Mouse (Mus musculus) CH12.LX (cell line): ENCODE data around the gene Oprm1. TPM values are rescaled to one million over a fixed set of nuclear protein-coding genes. Genes with fewer than 3 reads are reported as not detected.

Source experiments
- DNase-seq: peaks from one replicate; pipeline ENCODE4 v3.0.0-alpha.2; 2013; ENCODE audit errors: extremely low read depth
- H3K27ac ChIP-seq: 2 replicates; pipeline ENCODE4 v1.5.1; 2012; ENCODE audit warnings: low read depth, mild to moderate bottlenecking, control low read depth, moderate library complexity; ENCODE audit not compliant: insufficient read depth
- H3K27me3 ChIP-seq: replicated peaks from 2 replicates; pipeline ENCODE3; 2012; ENCODE audit warnings: inconsistent platforms
- H3K36me3 ChIP-seq, 2 experiments: replicated peaks in 1 of 2; 2 replicates each; pipeline versions ENCODE3 to v1.6.1; 2012; ENCODE audit warnings: inconsistent platforms in 1 of 2, low read length in 1 of 2, mild to moderate bottlenecking in 1 of 2, mixed read lengths in 1 of 2, moderate library complexity in 1 of 2; ENCODE audit not compliant: control insufficient read depth in 1 of 2, insufficient read depth in 1 of 2
- H3K4me1 ChIP-seq, 2 experiments: 2 replicates each; pipeline ENCODE4 v1.6.1; 2012; ENCODE audit warnings: inconsistent platforms in 1 of 2, moderate library complexity in 1 of 2; ENCODE audit not compliant: insufficient read depth in 2 of 2, control insufficient read depth in 1 of 2
- H3K4me2 ChIP-seq: 2 replicates; pipeline ENCODE4 v1.6.1; 2012; ENCODE audit warnings: low read depth, mild to moderate bottlenecking, control low read depth; ENCODE audit not compliant: poor library complexity, insufficient read depth, severe bottlenecking
- H3K4me3 ChIP-seq, 3 experiments: fragments of 150-350 bp in 1 of 3; sonication (generic) in 1 of 3; replicated peaks in 1 of 3; 2 replicates each; pipeline versions ENCODE3 to v1.5.1; 2011 to 2012; ENCODE audit warnings: low read depth in 2 of 3, low read length in 2 of 3, mild to moderate bottlenecking in 2 of 3, moderate library complexity in 2 of 3, control low read depth in 1 of 3, improper control_type of control experiment in 1 of 3, inconsistent platforms in 1 of 3, mixed read lengths in 1 of 3; ENCODE audit not compliant: poor library complexity in 1 of 3
- H3K79me2 ChIP-seq: replicated peaks from 2 replicates; pipeline ENCODE4 v1.6.1; 2012; ENCODE audit warnings: mild to moderate bottlenecking, moderate library complexity; ENCODE audit not compliant: control insufficient read depth, poor library complexity, insufficient read depth, severe bottlenecking; ENCODE audit errors: extremely low read depth
- H3K9ac ChIP-seq: 2 replicates; pipeline ENCODE4 v1.6.1; 2012; ENCODE audit warnings: low read depth, mild to moderate bottlenecking, control low read depth, moderate library complexity; ENCODE audit not compliant: insufficient read depth
- H3K9me3 ChIP-seq: replicated peaks from 2 replicates; pipeline ENCODE3; 2012; ENCODE audit warnings: low read length, inconsistent platforms, mixed read lengths
- BHLHE40 ChIP-seq: IDR thresholded peaks from 2 replicates; pipeline ENCODE4 v1.6.1; 2011; ENCODE audit warnings: mild to moderate bottlenecking, low read depth, low read length, improper control_type of control experiment
- CHD2 ChIP-seq: IDR thresholded peaks from 2 replicates; pipeline ENCODE4 v1.6.1; 2011; ENCODE audit warnings: low read length, improper control_type of control experiment
- E2F4 ChIP-seq: IDR thresholded peaks from 2 replicates; pipeline ENCODE4 v1.6.1; 2011; ENCODE audit warnings: low read depth, low read length, improper control_type of control experiment; ENCODE audit not compliant: insufficient replicate concordance
- EP300 ChIP-seq: IDR thresholded peaks from 2 replicates; pipeline ENCODE4 v1.6.1; 2011; ENCODE audit warnings: low read length, improper control_type of control experiment
- ETS1 ChIP-seq: conservative IDR thresholded peaks from 2 replicates; pipeline ENCODE4 v1.6.1; 2012; ENCODE audit warnings: low read depth, mild to moderate bottlenecking, inconsistent platforms, low read length, improper control_type of control experiment, moderate library complexity
- GABPA ChIP-seq: IDR thresholded peaks from 2 replicates; pipeline ENCODE4 v1.6.1; 2012; ENCODE audit warnings: low read depth, low read length, improper control_type of control experiment, inconsistent platforms; ENCODE audit not compliant: insufficient replicate concordance
- IRF4 ChIP-seq: IDR thresholded peaks from 2 replicates; pipeline ENCODE4 v1.6.1; 2014; ENCODE audit warnings: low read depth, mild to moderate bottlenecking, inconsistent platforms, low read length, improper control_type of control experiment
- JUN ChIP-seq: IDR thresholded peaks from 2 replicates; pipeline ENCODE4 v1.6.1; 2011; ENCODE audit warnings: low read depth, mild to moderate bottlenecking, low read length, improper control_type of control experiment, moderate library complexity; ENCODE audit not compliant: insufficient read depth
- JUND ChIP-seq: conservative IDR thresholded peaks from 2 replicates; pipeline ENCODE4 v1.6.1; 2011; ENCODE audit warnings: low read depth, low read length, improper control_type of control experiment
- KAT2A ChIP-seq: IDR thresholded peaks from 2 replicates; pipeline ENCODE4 v1.6.1; 2012; ENCODE audit warnings: low read length, improper control_type of control experiment, inconsistent platforms; ENCODE audit not compliant: insufficient replicate concordance
- MAFK ChIP-seq: IDR thresholded peaks from 2 replicates; pipeline ENCODE4 v1.6.1; 2011; ENCODE audit warnings: low read length, improper control_type of control experiment; ENCODE audit not compliant: insufficient replicate concordance
- MAZ ChIP-seq: IDR thresholded peaks from 2 replicates; pipeline ENCODE4 v1.6.1; 2012; ENCODE audit warnings: low read depth, mild to moderate bottlenecking, inconsistent platforms, low read length, improper control_type of control experiment, moderate library complexity
- NRF1 ChIP-seq: IDR thresholded peaks from 2 replicates; pipeline ENCODE4 v1.6.1; 2014; ENCODE audit warnings: low read depth, mild to moderate bottlenecking, inconsistent platforms, low read length, improper control_type of control experiment, moderate library complexity
- PAX5 ChIP-seq: IDR thresholded peaks from 2 replicates; pipeline ENCODE4 v1.6.1; 2012; ENCODE audit warnings: low read length, inconsistent platforms, mixed read lengths
- SIN3A ChIP-seq: IDR thresholded peaks from 2 replicates; pipeline ENCODE4 v1.6.1; 2012; ENCODE audit warnings: low read length, improper control_type of control experiment, inconsistent platforms
- TCF12 ChIP-seq: IDR thresholded peaks from 2 replicates; pipeline ENCODE4 v1.6.1; 2014; ENCODE audit warnings: low read depth, mild to moderate bottlenecking, inconsistent platforms, low read length, improper control_type of control experiment
- ZC3H11A ChIP-seq: IDR thresholded peaks from 2 replicates; pipeline ENCODE4 v1.6.1; 2012; ENCODE audit warnings: low read depth, mild to moderate bottlenecking, inconsistent platforms, low read length, improper control_type of control experiment
- ZNF384 ChIP-seq: IDR thresholded peaks from 2 replicates; pipeline ENCODE4 v1.6.1; 2012; ENCODE audit warnings: low read depth, low read length, improper control_type of control experiment, inconsistent platforms
- dilution Hi-C: fragments of 300-500 bp; cut with MboI; formaldehyde crosslinking; loops from 2 replicates; pipeline ENCODE4 v1.14.3; 2020; ENCODE audit warnings: low sequenced_read_pairs; ENCODE audit not compliant: extremely low pct_unique_long_range_greater_than_20kb, extremely low pct_ligation_motif_present
- in situ Hi-C: fragments of 300-500 bp; cut with MboI; formaldehyde crosslinking; loops from 3 replicates; pipeline ENCODE4 v1.14.3; 2019; ENCODE audit warnings: low sequenced_read_pairs, low pct_ligation_motif_present, low pct_unique_long_range_greater_than_20kb, mixed read lengths
- polyA plus RNA-seq: library from polyadenylated mRNA; unstranded; fragments of >175 nt; gene quantifications from 2 replicates; pipeline ENCODE4 v1.2.1, GENCODE M21; 2012; ENCODE audit warnings: low read depth; ENCODE audit not compliant: insufficient read length
- total RNA-seq, 2 experiments: library from RNA; depleted of rRNA; stranded (reverse); fragments of 300-350 nt in 1 of 2; fragments of >200 nt in 1 of 2; gene quantifications; 2 replicates each; pipeline ENCODE4 v1.2.3; 2012 to 2014

The Oprm1 gene
- total and polyA plus RNA-seq, 3 experiments = not detected

DNA sequence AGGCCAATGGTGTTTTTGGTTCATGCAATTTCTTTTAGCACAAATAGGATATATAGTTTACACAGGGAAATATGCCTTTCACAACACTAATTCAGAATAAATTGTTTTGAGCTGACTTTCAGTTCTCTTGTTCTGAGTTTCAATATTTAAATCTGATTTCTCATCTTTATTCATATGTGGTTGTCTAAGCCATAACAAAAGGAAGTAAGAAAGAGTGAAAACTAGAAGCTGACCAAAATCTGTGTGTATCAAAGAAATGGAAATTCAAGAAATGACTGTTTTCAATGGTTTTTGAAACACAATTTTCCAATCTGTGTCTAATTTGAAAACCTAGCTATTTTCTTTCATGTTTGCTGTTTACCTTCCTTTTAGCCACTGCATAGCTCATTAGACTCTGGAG, 282.7 kb downstream of the Oprm1 start:
- no peak for TF ChIP-seq E2F4
- TF ChIP-seq BHLHE40 = 0 out of 2 replicates have a peak, but pooled peaks have one; percentile 36
- no peak for TF ChIP-seq TCF12
- TF ChIP-seq KAT2A = no peak
- peak; percentile 42; the same call in 1 of the 2 replicates for TF ChIP-seq ETS1
- peak; percentile 90 for TF ChIP-seq JUN
- TF ChIP-seq IRF4 = peak; percentile 92
- TF ChIP-seq JUND = peak; percentile 95
- peak; percentile 94 for TF ChIP-seq EP300
- TF ChIP-seq MAFK = peak; percentile 82
- Histone ChIP-seq H3K9me3 (no peaks in the 10 kb centered on the region), H3K4me2 (no peak overlapping the region), H3K4me1 (peaks cover 9 to 35% of the 10 kb centered on the region in 2 experiments), H3K9ac (no peak overlapping the region), H3K79me2 (no peaks in the 10 kb centered on the region), H3K27me3 (no peaks in the 10 kb centered on the region), H3K36me3 (no peaks in the 10 kb centered on the region), H3K4me3 (no peak overlapping the region), H3K27ac (no peak overlapping the region)
- in situ Hi-C loops = no loop called here
- DNase-seq = peak; percentile 59
- dilution Hi-C loops = no loop called here

DNA sequence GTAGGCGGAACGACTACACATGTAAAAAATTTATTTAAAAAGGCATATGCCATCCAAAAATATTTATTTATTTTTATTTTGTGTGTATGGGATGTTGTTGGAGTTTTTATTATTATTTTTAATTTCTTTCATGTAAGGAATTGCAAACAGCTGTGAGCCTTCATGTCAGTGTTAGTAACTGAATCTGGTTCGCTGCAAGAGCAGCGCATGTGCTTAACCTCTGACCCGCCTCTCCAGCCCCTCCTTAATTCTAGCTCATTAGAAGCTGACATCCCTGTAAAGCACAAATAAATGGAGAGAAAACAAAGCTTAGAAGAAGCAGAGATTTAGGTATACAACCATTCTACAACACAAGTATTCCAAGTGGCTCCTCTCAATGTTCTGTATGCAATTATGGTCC, 285.6 kb downstream of the Oprm1 start:
- peaks cover 5% of the 10 kb centered on the region for H3K9me3 ChIP-seq
- no peak overlapping the region for H3K4me2 ChIP-seq
- no peak for TF ChIP-seq EP300
- TF ChIP-seq CHD2 = no peak
- TF ChIP-seq ZNF384 = no peak
- no peak for TF ChIP-seq MAZ
- no peak for TF ChIP-seq GABPA
- TF ChIP-seq KAT2A = no peak
- TF ChIP-seq IRF4 = no peak
- no peak for TF ChIP-seq NRF1
- no peak for TF ChIP-seq SIN3A
- TF ChIP-seq JUN = no peak
- no peak for TF ChIP-seq ZC3H11A
- TF ChIP-seq JUND = no peak
- TF ChIP-seq PAX5 = no peak
- in situ Hi-C loops (no loop called here), dilution Hi-C loops (no loop called here)
- H3K27ac ChIP-seq = no peak overlapping the region
- no peaks in the 10 kb centered on the region for H3K79me2 ChIP-seq
- no peak overlapping the region for H3K4me3 ChIP-seq
- no peak overlapping the region for H3K9ac ChIP-seq
- H3K36me3 ChIP-seq = no peaks in the 10 kb centered on the region
- no peak for DNase-seq
- no peaks in the 10 kb centered on the region for H3K27me3 ChIP-seq
- peaks cover 9 to 36% of the 10 kb centered on the region in 2 experiments for H3K4me1 ChIP-seq
